Mouse (Mus musculus) hindbrain, postnatal 0 days (tissue): ENCODE results near the gene Lgr6. TPM values are rescaled to one million over a fixed set of nuclear protein-coding genes. Genes with fewer than 3 reads are reported as not detected.

Experiments used
- ATAC-seq: fragments of 200-750 bp; cut with Nextera tagmentation; 2 replicates; pipeline ENCODE4 v1.8.0; 2017; ENCODE audit warnings: mild to moderate bottlenecking, moderate TSS enrichment, moderate library complexity
- DNase-seq: peaks from one replicate; pipeline ENCODE4 v3.0.0-alpha.2; 2015; ENCODE audit warnings: low spot score
- H3K27ac ChIP-seq: fragments of 300-500 bp; sonication (generic); 2 replicates; pipeline ENCODE4 v1.5.1; 2014; ENCODE audit warnings: mild to moderate bottlenecking
- H3K27me3 ChIP-seq: fragments of 300-500 bp; sonication (generic); 2 replicates; pipeline ENCODE4 v1.6.1; 2014; ENCODE audit warnings: low read length, mixed read lengths; ENCODE audit not compliant: insufficient read depth
- H3K36me3 ChIP-seq: fragments of 300-500 bp; sonication (generic); 2 replicates; pipeline ENCODE4 v1.6.1; 2014; ENCODE audit warnings: low read length, mixed read lengths; ENCODE audit not compliant: insufficient read depth
- H3K4me1 ChIP-seq: fragments of 300-500 bp; sonication (generic); 2 replicates; pipeline ENCODE4 v1.6.1; 2014; ENCODE audit warnings: antibody characterized with exemption, low read length, mixed read lengths; ENCODE audit not compliant: insufficient read depth
- H3K4me2 ChIP-seq: fragments of 300-500 bp; sonication (generic); 2 replicates; pipeline ENCODE4 v1.6.1; 2014; ENCODE audit warnings: low read depth, mild to moderate bottlenecking, low read length, moderate library complexity, mixed read lengths
- H3K4me3 ChIP-seq: fragments of 300-500 bp; sonication (generic); 2 replicates; pipeline ENCODE4 v1.5.1; 2014; ENCODE audit warnings: low read length
- H3K9ac ChIP-seq: fragments of 300-500 bp; sonication (generic); replicated peaks from 2 replicates; pipeline ENCODE4 v1.6.1; 2014; ENCODE audit warnings: mild to moderate bottlenecking, low read length, moderate library complexity, mixed read lengths
- H3K9me3 ChIP-seq: fragments of 300-500 bp; sonication (generic); 2 replicates; pipeline ENCODE4 v1.6.1; 2016; ENCODE audit warnings: low read length, mixed read lengths
- CTCF ChIP-seq: IDR thresholded peaks from 2 replicates; pipeline ENCODE4 v1.5.1; 2016; ENCODE audit warnings: antibody characterized with exemption, control low read depth, low read depth
- WGBS: fragments of 180-500 bp; shearing (Covaris S2); extraction: QIAGEN DNeasy Blood & Tissue Kit; methylation state at CpG from one replicate; pipeline ENCODE4 v1.1.7; 2014; 5-methylcytosine and 5-hydroxymethylcytosine counted together
- polyA plus RNA-seq: library from polyadenylated mRNA; unstranded; fragments of >200 nt; fragmentation: Nextera tagmentation; extraction: Ambion mirVana; gene quantifications from 2 replicates; pipeline ENCODE4 v1.2.1, GENCODE M21; 2015
- total RNA-seq: library from RNA; depleted of rRNA; stranded (reverse); fragments of >200 nt; gene quantifications from 2 replicates; pipeline ENCODE4 v1.2.3, GENCODE M21; 2014

Gene Lgr6
- total and polyA plus RNA-seq, 2 experiments from 2014 or later = 3.1 to 5.0 TPM

GRCm38 (mm10) chr1:134962053-134962803, 142.8 kb downstream of the Lgr6 start, which contains the start of gene Ube2t:
Gene Ube2t (plus strand): TSS chr1:134962565.
- no peak within 1 kb of the TSS for H3K27ac ChIP-seq

DNA sequence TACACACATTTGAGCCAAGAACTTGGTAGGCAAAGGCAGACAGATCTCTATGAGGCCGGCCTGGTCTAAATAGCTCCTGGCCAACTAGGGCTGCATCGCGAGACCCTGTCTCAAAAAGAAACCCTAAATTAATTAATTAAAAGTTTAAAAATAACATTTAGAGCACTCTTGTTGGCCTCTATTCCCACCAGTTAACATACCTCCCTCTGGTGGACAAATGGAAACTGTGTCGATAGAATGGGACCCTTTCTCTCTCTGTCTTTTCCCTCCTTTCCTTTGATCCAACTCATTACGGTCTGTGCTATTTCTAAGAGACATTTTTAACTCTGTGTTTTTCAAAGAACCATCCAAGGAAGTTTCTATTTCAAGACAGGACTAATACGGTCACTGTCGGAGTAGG, 144.4 kb downstream of the Lgr6 start:
- Histone ChIP-seq H3K9me3 (no peaks in the 10 kb centered on the region), H3K27me3 (no peaks in the 10 kb centered on the region), H3K9ac (no peak overlapping the region), H3K4me2 (no peak overlapping the region), H3K4me1 (no peaks in the 10 kb centered on the region), H3K36me3 (no peaks in the 10 kb centered on the region), H3K4me3 (no peak overlapping the region), H3K27ac (no peak overlapping the region)
- peak; percentile 56 for TF ChIP-seq CTCF
- peak; percentile 38 for DNase-seq
- WGBS = 68% methylated on average over 7 of the region's 7 CpGs
- ATAC-seq = no peak

More at GRCm38 (mm10) chr1:134962053-134962803, 142.8 kb downstream of the Lgr6 start, which contains the start of gene Ube2t:
- Histone ChIP-seq H3K9me3 (no peaks in the 10 kb centered on the region), H3K4me1 (no peaks in the 10 kb centered on the region), H3K4me3 (peak within 1 kb of the TSS; percentile 72), H3K4me2 (peak within 1 kb of the TSS; percentile 84), H3K9ac (peak within 1 kb of the TSS; percentile 51), H3K36me3 (no peaks in the 10 kb centered on the region), H3K27me3 (no peaks in the 10 kb centered on the region)
- ATAC-seq (peak; percentile 100), DNase-seq (peak; percentile 97)
- 0 out of 2 replicates have a peak, but pooled peaks have one; percentile 11 for TF ChIP-seq CTCF
- 3% methylated on average over 50 of the region's 50 CpGs for WGBS

GRCm38 (mm10) chr1:134955637-134956176, 149.4 kb downstream of the Lgr6 start, which contains the start of gene Ppp1r12b:
Gene Ppp1r12b (minus strand): TSS chr1:134955942.
- Histone ChIP-seq H3K36me3 (no peaks in the 10 kb centered on the region), H3K4me2 (peak within 1 kb of the TSS; percentile 76), H3K4me3 (peak within 1 kb of the TSS; percentile 88), H3K27ac (peak within 1 kb of the TSS; percentile 87), H3K27me3 (no peaks in the 10 kb centered on the region), H3K9ac (peak within 1 kb of the TSS; percentile 72), H3K9me3 (no peaks in the 10 kb centered on the region), H3K4me1 (no peaks in the 10 kb centered on the region)
- DNase-seq = peak; percentile 99
- peak; percentile 99 for ATAC-seq
- TF ChIP-seq CTCF = peak; percentile 61
- WGBS = under 1% methylated on average over 39 of the region's 39 CpGs

GRCm38 (mm10) chr1:134955050-134955636, 149.9 kb downstream of the Lgr6 start:
- no peak for TF ChIP-seq CTCF
- Histone ChIP-seq H3K9ac (peak overlapping the region; percentile 72), H3K27ac (peak overlapping the region; percentile 87), H3K27me3 (no peaks in the 10 kb centered on the region), H3K4me2 (peak overlapping the region; percentile 76), H3K9me3 (no peaks in the 10 kb centered on the region), H3K4me3 (peak overlapping the region; percentile 88), H3K36me3 (no peaks in the 10 kb centered on the region), H3K4me1 (no peaks in the 10 kb centered on the region)
- 3% methylated on average over 16 of the region's 16 CpGs for WGBS
- ATAC-seq (no peak), DNase-seq (peak; percentile 8)

DNA sequence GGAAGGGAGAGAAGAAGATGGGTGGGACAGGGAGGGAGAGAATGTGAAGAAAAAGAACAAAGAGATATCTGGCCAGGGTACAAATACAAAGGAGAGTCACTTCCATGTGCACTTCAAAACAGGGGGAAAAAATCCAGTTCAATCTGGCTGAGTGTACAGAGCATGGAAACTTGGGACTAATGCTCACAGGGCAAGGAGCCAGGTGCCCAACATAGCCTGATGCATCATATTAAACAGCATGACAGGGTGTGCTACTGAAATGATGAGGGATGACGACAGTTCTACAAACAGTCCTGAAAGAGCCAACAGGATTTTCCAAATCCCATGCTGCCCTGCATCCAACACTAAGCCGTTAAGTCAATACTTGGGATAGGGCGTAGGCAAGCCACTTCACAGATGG, 155.1 kb downstream of the Lgr6 start:
- Histone ChIP-seq H3K27ac (no peak overlapping the region), H3K4me1 (no peaks in the 10 kb centered on the region), H3K36me3 (peaks cover 3% of the 10 kb centered on the region; the same call in 1 of the 2 replicates), H3K9ac (no peak overlapping the region), H3K4me2 (no peak overlapping the region), H3K27me3 (no peaks in the 10 kb centered on the region), H3K4me3 (no peak overlapping the region), H3K9me3 (no peaks in the 10 kb centered on the region)
- no peak for TF ChIP-seq CTCF
- ATAC-seq (0 out of 2 replicates have a peak, but pooled peaks have one; percentile 35), DNase-seq (peak; percentile 21)
- 66% methylated on average over 3 of the region's 3 CpGs for WGBS

DNA sequence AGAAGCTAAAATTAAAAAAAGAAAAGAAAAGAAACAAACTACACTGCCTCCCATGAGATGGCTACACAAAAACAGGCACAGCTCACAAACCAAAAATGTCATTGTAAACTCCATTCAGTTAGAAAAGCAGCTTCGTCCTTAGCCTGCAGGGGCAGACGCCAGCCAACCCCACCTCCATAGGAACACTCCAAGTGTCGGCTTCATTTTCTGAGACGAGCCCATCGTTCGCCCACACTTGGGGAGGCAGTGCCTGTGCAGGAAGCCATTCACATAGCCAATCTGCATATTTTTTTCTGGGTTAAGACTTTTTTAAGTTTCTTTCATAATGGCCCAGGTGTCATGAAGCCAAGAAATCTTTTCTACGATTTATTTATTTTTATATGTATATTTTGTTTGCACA, 157.5 kb downstream of the Lgr6 start:
- no peaks in the 10 kb centered on the region for H3K9me3 ChIP-seq
- H3K9ac ChIP-seq = no peak overlapping the region
- WGBS = 79% methylated on average over 7 of the region's 7 CpGs
- no peak for TF ChIP-seq CTCF
- no peak overlapping the region for H3K4me3 ChIP-seq
- peaks cover 3% of the 10 kb centered on the region; the same call in 1 of the 2 replicates for H3K36me3 ChIP-seq
- DNase-seq (no peak), ATAC-seq (no peak)
- H3K4me1 ChIP-seq = no peaks in the 10 kb centered on the region
- H3K27ac ChIP-seq = no peak overlapping the region
- H3K27me3 ChIP-seq = no peaks in the 10 kb centered on the region
- H3K4me2 ChIP-seq = no peak overlapping the region
